Mouse (Mus musculus): ENCODE results near the gene Angptl2. TPM values are rescaled to one million over a fixed set of nuclear protein-coding genes. Genes with fewer than 3 reads are reported as not detected.

Gene Angptl2
- total RNA-seq, 1 experiment, result 5.1 TPM

- no peak for TF ChIP-seq ZNF384 (IDR thresholded peaks at IDR 0.05; ENCODE audit: low read depth, low read length)
- no peak for TF ChIP-seq ZC3H11A (IDR thresholded peaks at IDR 0.05; ENCODE audit: borderline replicate concordance, low read depth, low read length)
- TF ChIP-seq CHD2 (IDR thresholded peaks at IDR 0.05; ENCODE audit: low read depth, low read length), result no peak
- no peak for TF ChIP-seq HCFC1 (IDR thresholded peaks at IDR 0.05; ENCODE audit: borderline replicate concordance, insufficient read depth, low read length)
- no peak for TF ChIP-seq MAFK (IDR thresholded peaks at IDR 0.05; ENCODE audit: insufficient read depth, low read depth, low read length)
- Histone ChIP-seq H3K9ac (ENCODE audit: insufficient read depth, low read depth, low read length, poor library complexity, severe bottlenecking) (no peak overlapping the region), H3K9me3 (ENCODE audit: control insufficient read depth, insufficient read depth, low read depth, low read length) (no peaks in the 10 kb centered on the region), H3K4me3 (ENCODE audit: insufficient read depth in 1 of 2, low read depth in 1 of 2, low read length in 2 of 2, poor library complexity in 1 of 2, severe bottlenecking in 1 of 2) (no peak overlapping the region), H3K36me3 (ENCODE audit: control insufficient read depth, insufficient read depth, low read length, poor library complexity, severe bottlenecking) (no peaks in the 10 kb centered on the region), H3K4me1 (ENCODE audit: control insufficient read depth in 2 of 2, insufficient read depth in 2 of 2, low read length in 2 of 2, poor library complexity in 1 of 2) (no peaks in the 10 kb centered on the region), H3K27ac (ENCODE audit: insufficient read depth, low read depth, low read length, poor library complexity, severe bottlenecking) (no peak overlapping the region)
- no peak for DNase-seq (ENCODE audit: low read depth, low spot score)
- in situ Hi-C loops (cut with MboI; ENCODE audit: low sequenced_read_pairs in 2 of 2, unreplicated experiment in 2 of 2), result no loop called here
Measured at GRCm38 (mm10) chr2:33272665-33273439, 57.0 kb downstream of the Angptl2 start.

GRCm38 (mm10) chr2:33274719-33275490, 59.0 kb downstream of the Angptl2 start:
- TF ChIP-seq HCFC1 (IDR thresholded peaks at IDR 0.05; ENCODE audit: borderline replicate concordance, insufficient read depth, low read length) (no peak), MAFK (IDR thresholded peaks at IDR 0.05; ENCODE audit: insufficient read depth, low read depth, low read length) (no peak), ZC3H11A (IDR thresholded peaks at IDR 0.05; ENCODE audit: borderline replicate concordance, low read depth, low read length) (no peak), CHD2 (IDR thresholded peaks at IDR 0.05; ENCODE audit: low read depth, low read length) (no peak), ZNF384 (IDR thresholded peaks at IDR 0.05; ENCODE audit: low read depth, low read length) (no peak)
- Histone ChIP-seq H3K4me3 (ENCODE audit: insufficient read depth in 1 of 2, low read depth in 1 of 2, low read length in 2 of 2, poor library complexity in 1 of 2, severe bottlenecking in 1 of 2) (no peak overlapping the region), H3K9ac (ENCODE audit: insufficient read depth, low read depth, low read length, poor library complexity, severe bottlenecking) (no peak overlapping the region), H3K27ac (ENCODE audit: insufficient read depth, low read depth, low read length, poor library complexity, severe bottlenecking) (no peak overlapping the region), H3K9me3 (ENCODE audit: control insufficient read depth, insufficient read depth, low read depth, low read length) (no peaks in the 10 kb centered on the region), H3K36me3 (ENCODE audit: control insufficient read depth, insufficient read depth, low read length, poor library complexity, severe bottlenecking) (no peaks in the 10 kb centered on the region), H3K4me1 (ENCODE audit: control insufficient read depth in 2 of 2, insufficient read depth in 2 of 2, low read length in 2 of 2, poor library complexity in 1 of 2) (no peaks in the 10 kb centered on the region)
- no peak for DNase-seq (ENCODE audit: low read depth, low spot score)
- in situ Hi-C loops (cut with MboI; ENCODE audit: low sequenced_read_pairs in 2 of 2, unreplicated experiment in 2 of 2), result no loop called here

GRCm38 (mm10) chr2:33279758-33280157, 63.9 kb downstream of the Angptl2 start:
- no peak overlapping the region for H3K9ac ChIP-seq (ENCODE audit: insufficient read depth, low read depth, low read length, poor library complexity, severe bottlenecking)
- DNase-seq (ENCODE audit: low read depth, low spot score), result no peak
- H3K4me1 ChIP-seq (ENCODE audit: control insufficient read depth in 2 of 2, insufficient read depth in 2 of 2, low read length in 2 of 2, poor library complexity in 1 of 2), result no peaks in the 10 kb centered on the region
- no peak overlapping the region for H3K27ac ChIP-seq (ENCODE audit: insufficient read depth, low read depth, low read length, poor library complexity, severe bottlenecking)
- in situ Hi-C loops (cut with MboI; ENCODE audit: low sequenced_read_pairs in 2 of 2, unreplicated experiment in 2 of 2), result no loop called here
- no peaks in the 10 kb centered on the region; the same call in 1 of the 2 replicates for H3K36me3 ChIP-seq (ENCODE audit: control insufficient read depth, insufficient read depth, low read length, poor library complexity, severe bottlenecking)
- TF ChIP-seq MAFK (IDR thresholded peaks at IDR 0.05; ENCODE audit: insufficient read depth, low read depth, low read length), result no peak
- TF ChIP-seq HCFC1 (IDR thresholded peaks at IDR 0.05; ENCODE audit: borderline replicate concordance, insufficient read depth, low read length), result no peak
- no peak for TF ChIP-seq ZC3H11A (IDR thresholded peaks at IDR 0.05; ENCODE audit: borderline replicate concordance, low read depth, low read length)
- TF ChIP-seq ZNF384 (IDR thresholded peaks at IDR 0.05; ENCODE audit: low read depth, low read length), result no peak
- no peak for TF ChIP-seq CHD2 (IDR thresholded peaks at IDR 0.05; ENCODE audit: low read depth, low read length)
- H3K9me3 ChIP-seq (ENCODE audit: control insufficient read depth, insufficient read depth, low read depth, low read length), result no peaks in the 10 kb centered on the region
- H3K4me3 ChIP-seq (ENCODE audit: insufficient read depth in 1 of 2, low read depth in 1 of 2, low read length in 2 of 2, poor library complexity in 1 of 2, severe bottlenecking in 1 of 2), result no peak overlapping the region

GRCm38 (mm10) chr2:33280525-33280924, 64.7 kb downstream of the Angptl2 start:
- Histone ChIP-seq H3K4me3 (ENCODE audit: insufficient read depth in 1 of 2, low read depth in 1 of 2, low read length in 2 of 2, poor library complexity in 1 of 2, severe bottlenecking in 1 of 2) (no peak overlapping the region), H3K27ac (ENCODE audit: insufficient read depth, low read depth, low read length, poor library complexity, severe bottlenecking) (no peak overlapping the region), H3K9ac (ENCODE audit: insufficient read depth, low read depth, low read length, poor library complexity, severe bottlenecking) (no peak overlapping the region), H3K9me3 (ENCODE audit: control insufficient read depth, insufficient read depth, low read depth, low read length) (no peaks in the 10 kb centered on the region), H3K4me1 (ENCODE audit: control insufficient read depth in 2 of 2, insufficient read depth in 2 of 2, low read length in 2 of 2, poor library complexity in 1 of 2) (no peaks in the 10 kb centered on the region), H3K36me3 (ENCODE audit: control insufficient read depth, insufficient read depth, low read length, poor library complexity, severe bottlenecking) (no peaks in the 10 kb centered on the region; the same call in 1 of the 2 replicates)
- TF ChIP-seq HCFC1 (IDR thresholded peaks at IDR 0.05; ENCODE audit: borderline replicate concordance, insufficient read depth, low read length), result no peak
- TF ChIP-seq CHD2 (IDR thresholded peaks at IDR 0.05; ENCODE audit: low read depth, low read length), result no peak
- no peak for TF ChIP-seq MAFK (IDR thresholded peaks at IDR 0.05; ENCODE audit: insufficient read depth, low read depth, low read length)
- no peak for TF ChIP-seq ZC3H11A (IDR thresholded peaks at IDR 0.05; ENCODE audit: borderline replicate concordance, low read depth, low read length)
- TF ChIP-seq ZNF384 (IDR thresholded peaks at IDR 0.05; ENCODE audit: low read depth, low read length), result no peak
- in situ Hi-C loops (cut with MboI; ENCODE audit: low sequenced_read_pairs in 2 of 2, unreplicated experiment in 2 of 2), result no loop called here
- DNase-seq (ENCODE audit: low read depth, low spot score), result no peak

Measured in ES-E14 (cell line).